Mouse (Mus musculus): ENCODE data around the gene Tlr9. TPM values are rescaled to one million over a fixed set of nuclear protein-coding genes. Genes with fewer than 3 reads are reported as not detected.

The Tlr9 gene
- polyA plus RNA-seq, 1 experiment from 2014 or later, result not detected

DNA sequence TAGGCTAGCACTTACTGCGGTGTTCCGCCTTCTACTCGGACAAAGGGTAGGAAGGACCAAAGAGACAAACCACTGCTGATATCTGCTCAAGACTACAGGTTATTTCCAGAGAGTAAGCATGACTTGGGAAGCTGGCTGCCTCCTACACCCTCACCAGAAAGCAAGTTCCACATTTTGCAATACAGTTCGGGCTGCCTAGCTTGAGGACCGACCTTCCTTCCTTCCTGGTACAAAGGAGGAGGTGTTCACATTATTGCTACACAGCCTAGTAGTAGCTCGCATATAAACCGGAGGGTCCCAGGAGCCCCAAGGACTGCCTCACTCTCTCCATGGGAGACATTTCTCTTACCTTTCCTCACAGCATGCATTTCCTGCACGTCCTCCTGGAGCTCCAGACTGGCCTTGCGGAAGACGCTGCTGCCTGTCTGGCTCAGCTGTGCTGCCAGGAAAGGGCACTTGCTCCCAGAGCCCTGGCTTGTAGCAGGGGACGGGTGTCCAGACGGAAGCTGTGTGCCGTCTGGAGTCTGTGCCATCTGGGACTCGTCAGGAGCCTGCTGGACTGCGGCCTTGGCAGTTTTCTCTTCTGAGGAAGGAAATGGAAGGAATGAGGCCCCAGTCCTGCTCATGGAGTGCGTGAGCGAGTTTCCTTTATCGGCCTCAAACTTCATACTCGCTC is 20.6 kb downstream of the Tlr9 start:
- peak; percentile 46 for DNase-seq (ENCODE audit: low spot score)
- H3K27ac ChIP-seq, result peak overlapping the region; percentile 76

DNA sequence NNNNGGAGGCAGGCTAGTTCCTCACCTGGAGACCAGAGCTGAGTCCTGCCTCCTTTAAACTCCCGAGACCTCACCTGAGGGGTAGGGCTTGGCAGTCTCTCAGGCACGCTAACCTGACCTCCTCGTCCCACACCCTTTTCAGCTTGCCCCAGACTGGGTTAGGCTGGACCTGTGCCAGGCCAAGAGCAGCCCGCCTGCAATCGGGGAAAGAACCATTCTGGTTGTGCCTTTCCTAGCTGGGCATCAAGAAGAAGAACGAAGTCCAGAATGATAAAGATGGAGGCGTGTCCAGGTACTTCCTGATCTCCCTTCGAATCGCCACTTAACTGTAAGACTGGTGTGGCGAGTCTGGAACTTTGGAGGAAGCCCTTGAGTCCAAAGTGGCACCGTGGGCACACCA is 27.2 kb downstream of the Tlr9 start:
- no peaks in the 10 kb centered on the region for H3K9me3 ChIP-seq (replicated peaks)
- peaks cover 11% of the 10 kb centered on the region; the same call in 1 of the 2 replicates for H3K36me3 ChIP-seq
- DNase-seq (ENCODE audit: low spot score), result no peak
- WGBS, result 94% methylated on average over 11 of the region's 11 CpGs
- no peak overlapping the region for H3K4me3 ChIP-seq
- H3K4me1 ChIP-seq, result peaks cover 37% of the 10 kb centered on the region
- H3K27ac ChIP-seq, result no peak overlapping the region
- no peaks in the 10 kb centered on the region for H3K27me3 ChIP-seq (ENCODE audit: low read depth, poor library complexity, severe bottlenecking)

More for the DNA sequence above, 20.6 kb downstream of the Tlr9 start:
- Histone ChIP-seq H3K27me3 (ENCODE audit: low read depth, poor library complexity, severe bottlenecking) (no peaks in the 10 kb centered on the region), H3K4me3 (no peak overlapping the region), H3K4me1 (peaks cover 29% of the 10 kb centered on the region), H3K9me3 (replicated peaks) (no peaks in the 10 kb centered on the region), H3K36me3 (peaks cover 64% of the 10 kb centered on the region)
- 62% methylated on average over 19 of the region's 19 CpGs for WGBS

- 65% methylated on average over 4 of the region's 4 CpGs for WGBS
- Histone ChIP-seq H3K4me3 (no peak overlapping the region), H3K27me3 (ENCODE audit: low read depth, poor library complexity, severe bottlenecking) (no peaks in the 10 kb centered on the region), H3K27ac (no peak overlapping the region), H3K9me3 (replicated peaks) (no peaks in the 10 kb centered on the region), H3K4me1 (peaks cover 37% of the 10 kb centered on the region), H3K36me3 (peaks cover 6% of the 10 kb centered on the region; the same call in 1 of the 2 replicates)
- DNase-seq (ENCODE audit: low spot score), result no peak
Measured at GRCm38 (mm10) chr9:106250245-106250644, 27.8 kb downstream of the Tlr9 start.

DNA sequence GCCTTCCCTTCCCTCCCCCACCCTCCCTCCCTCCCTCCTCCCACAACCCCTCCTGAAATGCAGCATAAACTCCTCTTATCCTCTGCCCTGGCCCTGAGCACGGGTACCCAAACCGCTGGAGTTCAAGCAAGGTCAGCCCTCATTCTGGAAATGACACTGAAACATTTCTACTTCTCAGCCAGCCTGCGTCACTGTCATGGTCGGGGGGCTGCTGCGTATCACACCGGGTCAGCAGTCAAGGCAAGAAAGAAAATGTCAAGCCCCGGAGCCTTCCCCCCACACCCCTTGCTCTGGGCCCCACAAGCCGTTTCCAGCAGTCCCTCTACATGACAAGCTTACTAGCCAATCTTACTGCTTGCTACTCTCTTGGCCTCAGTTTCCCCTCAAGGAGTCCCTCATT is 28.7 kb downstream of the Tlr9 start:
- Histone ChIP-seq H3K27me3 (ENCODE audit: low read depth, poor library complexity, severe bottlenecking) (no peaks in the 10 kb centered on the region), H3K36me3 (0 out of 2 replicates have a peak, but pooled peaks cover 4% of the 10 kb centered on the region), H3K27ac (no peak overlapping the region), H3K4me3 (no peak overlapping the region), H3K9me3 (replicated peaks) (no peaks in the 10 kb centered on the region), H3K4me1 (peaks cover 36% of the 10 kb centered on the region)
- WGBS, result 77% methylated on average over 8 of the region's 8 CpGs
- no peak for DNase-seq (ENCODE audit: low spot score)

GRCm38 (mm10) chr9:106254001-106254400 is 31.6 kb downstream of the Tlr9 start:
- no peaks in the 10 kb centered on the region for H3K27me3 ChIP-seq (ENCODE audit: low read depth, poor library complexity, severe bottlenecking)
- no peak overlapping the region for H3K4me3 ChIP-seq
- H3K4me1 ChIP-seq, result peaks cover 16% of the 10 kb centered on the region; the same call in 1 of the 2 replicates
- no peaks in the 10 kb centered on the region for H3K9me3 ChIP-seq (replicated peaks)
- H3K36me3 ChIP-seq, result no peaks in the 10 kb centered on the region
- H3K27ac ChIP-seq, result no peak overlapping the region
- no peak for DNase-seq (ENCODE audit: low spot score)
- 94% methylated on average over 2 of the region's 2 CpGs for WGBS

- Histone ChIP-seq H3K4me1 (peaks cover 8% of the 10 kb centered on the region; the same call in 1 of the 2 replicates), H3K36me3 (no peaks in the 10 kb centered on the region), H3K27me3 (ENCODE audit: low read depth, poor library complexity, severe bottlenecking) (no peaks in the 10 kb centered on the region), H3K9me3 (replicated peaks) (no peaks in the 10 kb centered on the region), H3K27ac (no peak overlapping the region), H3K4me3 (no peak overlapping the region)
- no peak for DNase-seq (ENCODE audit: low spot score)
- WGBS, result 89% methylated on average over 4 of the region's 4 CpGs
Measured at GRCm38 (mm10) chr9:106258412-106258811, 36.0 kb downstream of the Tlr9 start.

GRCm38 (mm10) chr9:106258990-106259389 is 36.6 kb downstream of the Tlr9 start:
- Histone ChIP-seq H3K4me3 (no peak overlapping the region), H3K36me3 (no peaks in the 10 kb centered on the region), H3K27ac (no peak overlapping the region), H3K4me1 (peaks cover 6% of the 10 kb centered on the region; the same call in 1 of the 2 replicates), H3K9me3 (replicated peaks) (no peaks in the 10 kb centered on the region), H3K27me3 (ENCODE audit: low read depth, poor library complexity, severe bottlenecking) (no peaks in the 10 kb centered on the region)
- no peak for DNase-seq (ENCODE audit: low spot score)
- WGBS, result 75% methylated on average over 5 of the region's 5 CpGs

DNA sequence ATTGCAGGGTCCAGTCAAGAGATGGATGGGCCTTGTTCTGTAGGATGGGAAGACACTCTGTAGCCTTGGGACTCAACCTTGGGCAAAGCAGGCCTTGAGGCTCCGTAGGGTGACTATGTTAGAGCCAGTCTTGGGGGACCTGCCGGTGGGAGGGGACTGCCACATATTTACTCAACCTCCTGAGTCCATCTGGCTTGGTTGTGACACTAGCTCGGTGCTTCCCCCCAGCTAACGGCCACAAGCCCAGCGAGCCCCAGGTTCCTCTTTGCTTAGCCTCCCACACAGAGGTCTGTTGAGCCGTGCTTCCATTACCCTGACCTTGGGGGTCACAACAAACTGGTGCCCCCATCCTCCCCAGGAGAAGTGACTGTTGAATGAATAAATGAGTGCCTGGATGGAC is 38.7 kb downstream of the Tlr9 start:
- Histone ChIP-seq H3K27ac (no peak overlapping the region), H3K9me3 (replicated peaks) (no peaks in the 10 kb centered on the region), H3K4me1 (0 out of 2 replicates have a peak, but pooled peaks cover 10% of the 10 kb centered on the region), H3K4me3 (no peak overlapping the region), H3K36me3 (no peaks in the 10 kb centered on the region), H3K27me3 (ENCODE audit: low read depth, poor library complexity, severe bottlenecking) (no peaks in the 10 kb centered on the region)
- WGBS, result 91% methylated on average over 6 of the region's 6 CpGs
- no peak for DNase-seq (ENCODE audit: low spot score)

DNA sequence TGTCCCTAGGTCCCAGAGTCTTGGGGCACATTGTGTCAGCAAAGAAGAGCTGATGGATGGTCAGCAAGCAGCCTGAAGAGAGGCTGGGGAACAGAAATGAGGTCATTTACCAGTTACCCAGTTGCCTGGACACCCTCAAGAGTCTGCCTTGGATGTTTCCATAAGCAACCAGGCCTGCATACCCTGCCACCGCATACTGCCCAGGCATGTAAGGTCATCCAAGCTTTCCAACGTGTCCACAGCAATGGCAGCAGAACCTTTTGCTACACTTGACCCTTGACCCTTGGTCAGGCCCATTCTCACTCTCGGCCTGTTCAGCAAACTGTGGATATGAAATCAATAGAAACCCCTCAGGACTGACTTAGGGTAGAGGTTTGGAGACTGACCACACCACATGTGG is 39.1 kb downstream of the Tlr9 start:
- Histone ChIP-seq H3K4me3 (no peak overlapping the region), H3K36me3 (no peaks in the 10 kb centered on the region), H3K27me3 (ENCODE audit: low read depth, poor library complexity, severe bottlenecking) (no peaks in the 10 kb centered on the region), H3K27ac (no peak overlapping the region), H3K4me1 (0 out of 2 replicates have a peak, but pooled peaks cover 10% of the 10 kb centered on the region), H3K9me3 (replicated peaks) (no peaks in the 10 kb centered on the region)
- DNase-seq (ENCODE audit: low spot score), result no peak
- WGBS, result 84% methylated on average over 3 of the region's 3 CpGs

- H3K4me1 ChIP-seq, result 0 out of 2 replicates have a peak, but pooled peaks cover 10% of the 10 kb centered on the region
- H3K9me3 ChIP-seq (replicated peaks), result no peaks in the 10 kb centered on the region
- no peak for DNase-seq (ENCODE audit: low spot score)
- no peak overlapping the region for H3K4me3 ChIP-seq
- no peaks in the 10 kb centered on the region for H3K27me3 ChIP-seq (ENCODE audit: low read depth, poor library complexity, severe bottlenecking)
- no peaks in the 10 kb centered on the region for H3K36me3 ChIP-seq
- no peak overlapping the region for H3K27ac ChIP-seq
- 87% methylated on average over 3 of the region's 3 CpGs for WGBS
Measured at GRCm38 (mm10) chr9:106262075-106262474, 39.7 kb downstream of the Tlr9 start.

DNA sequence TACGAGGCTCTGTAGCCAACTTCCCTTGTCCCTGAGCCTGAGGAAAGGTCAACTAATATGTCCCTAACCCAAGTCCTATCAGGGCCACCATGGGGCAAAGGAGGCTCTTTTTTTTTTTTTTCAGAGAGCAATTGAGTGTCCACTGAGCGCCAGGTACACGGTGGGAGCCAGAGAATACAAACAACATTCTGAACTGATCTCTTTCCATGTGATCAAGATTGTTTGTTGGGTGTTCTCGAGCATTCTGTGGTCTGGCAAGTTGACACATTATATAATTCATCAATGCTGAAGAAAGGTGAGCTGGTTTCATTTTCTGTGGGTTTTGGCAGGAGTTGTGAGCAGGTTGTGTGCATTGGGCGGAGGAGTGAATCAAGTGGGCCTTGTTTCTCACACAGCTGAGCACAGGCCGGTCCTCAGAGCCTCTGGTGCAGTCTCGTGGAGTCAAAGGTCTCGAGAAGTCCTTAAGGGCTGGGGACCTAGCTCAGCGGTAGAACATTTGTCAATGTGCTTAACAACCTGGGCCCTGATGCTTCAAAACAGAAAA is 41.1 kb downstream of the Tlr9 start:
- Histone ChIP-seq H3K36me3 (no peaks in the 10 kb centered on the region), H3K9me3 (replicated peaks) (no peaks in the 10 kb centered on the region), H3K4me1 (peaks cover 15% of the 10 kb centered on the region), H3K27ac (no peak overlapping the region), H3K27me3 (ENCODE audit: low read depth, poor library complexity, severe bottlenecking) (no peaks in the 10 kb centered on the region), H3K4me3 (no peak overlapping the region)
- 83% methylated on average over 9 of the region's 9 CpGs for WGBS
- no peak for DNase-seq (ENCODE audit: low spot score)

DNA sequence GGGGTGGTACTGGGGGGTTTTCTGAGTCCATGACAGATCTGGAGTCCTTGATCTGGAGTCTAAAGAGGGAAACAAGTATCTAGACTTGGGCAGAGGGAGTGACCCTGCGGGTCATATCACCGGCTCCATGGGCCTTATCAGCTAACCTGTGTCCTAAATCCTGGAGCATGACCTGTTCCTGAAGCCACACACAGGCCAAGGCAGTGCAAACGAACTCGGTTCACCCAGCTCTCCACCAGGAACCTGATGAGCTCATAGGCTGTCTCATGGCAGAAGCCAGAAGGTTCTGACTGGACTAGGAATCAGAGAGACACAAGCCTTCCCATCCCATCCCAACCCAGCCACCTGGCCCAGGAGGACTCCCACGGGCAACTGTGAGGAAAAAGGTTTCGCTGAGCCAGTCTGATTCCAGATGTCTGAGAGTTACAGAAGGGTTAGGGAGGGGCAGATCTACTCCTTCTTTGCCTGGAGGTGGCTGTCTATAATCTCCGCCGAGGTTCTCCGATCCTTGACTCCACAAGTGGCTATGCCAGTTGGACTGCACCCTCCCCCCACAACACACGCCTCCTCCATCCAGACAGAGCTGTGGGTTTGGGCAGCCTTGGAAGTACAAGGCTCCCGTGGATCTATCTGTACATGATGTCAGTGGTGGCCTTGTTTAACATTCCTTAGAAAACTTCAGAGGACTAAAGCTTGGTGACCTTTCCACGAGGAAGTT is 43.1 kb downstream of the Tlr9 start:
- 83% methylated on average over 12 of the region's 12 CpGs for WGBS
- H3K27ac ChIP-seq, result no peak overlapping the region
- no peaks in the 10 kb centered on the region for H3K36me3 ChIP-seq
- no peaks in the 10 kb centered on the region for H3K9me3 ChIP-seq (replicated peaks)
- no peaks in the 10 kb centered on the region for H3K27me3 ChIP-seq (ENCODE audit: low read depth, poor library complexity, severe bottlenecking)
- DNase-seq (ENCODE audit: low spot score), result no peak
- no peak overlapping the region for H3K4me3 ChIP-seq
- H3K4me1 ChIP-seq, result peaks cover 29% of the 10 kb centered on the region
